Mouse (Mus musculus): Measurements from ENCODE around the gene Aimp1. TPM values are rescaled to one million over a fixed set of nuclear protein-coding genes. Genes with fewer than 3 reads are reported as not detected.

Gene Aimp1
- total and polyA plus RNA-seq, 3 experiments = 158 to 206 TPM; not detected in 1

DNA sequence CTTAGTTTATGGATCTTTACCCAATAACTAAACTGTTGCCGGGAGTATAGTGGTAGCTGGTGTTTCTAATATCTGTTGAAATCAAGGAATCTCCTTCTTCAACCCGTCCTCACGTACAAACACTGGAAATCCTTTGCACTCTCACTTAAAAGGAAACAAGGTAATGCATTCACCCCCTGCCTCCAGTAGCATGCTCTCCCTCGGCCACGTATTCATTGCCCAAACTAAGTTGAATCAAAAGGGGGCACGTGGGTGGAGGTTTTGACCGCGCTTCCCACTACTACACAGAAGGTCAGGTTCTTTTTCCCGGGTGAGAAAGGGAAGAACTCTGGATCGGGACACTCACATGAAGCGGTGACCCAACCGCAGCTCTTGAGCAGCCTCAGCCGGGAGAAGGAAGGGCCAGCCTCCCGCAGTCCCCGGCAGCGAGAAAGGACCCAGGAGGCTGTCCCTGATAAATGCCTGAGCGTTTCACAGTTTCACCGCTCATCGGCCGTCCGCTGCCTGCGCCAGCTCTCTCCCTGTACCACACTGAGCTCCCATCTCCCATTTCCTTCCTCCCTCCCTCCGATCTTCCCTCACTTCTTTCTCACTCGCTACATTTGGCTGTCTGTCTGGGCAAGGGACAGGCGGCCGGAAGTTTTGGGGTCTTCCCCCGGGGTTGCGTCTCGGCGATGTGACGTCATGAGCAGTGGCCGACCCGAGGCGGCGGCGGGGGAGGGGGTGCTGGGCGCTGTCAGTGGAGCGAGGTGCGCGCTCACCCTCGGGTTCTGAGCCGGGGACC lies 531 bp downstream of the Aimp1 start, which contains the start of gene Tbck (continued):
- TF ChIP-seq UBTF (IDR thresholded peaks at IDR 0.05; ENCODE audit: borderline replicate concordance, insufficient read depth, low read depth, low read length) (peak; percentile 84; the same call in 1 of the 2 replicates), TBP (IDR thresholded peaks at IDR 0.05; ENCODE audit: low read depth, low read length) (peak; percentile 37), ELF1 (IDR thresholded peaks at IDR 0.05; ENCODE audit: low read depth, low read length) (peak; percentile 69), MAFK (IDR thresholded peaks at IDR 0.05; ENCODE audit: borderline replicate concordance, low read depth, low read length) (no peak)

GRCm38 (mm10) chr3:132677494-132677893 lies 6.7 kb downstream of the Aimp1 start:
- Histone ChIP-seq H3K4me3 (ENCODE audit: control insufficient read depth in 1 of 2, insufficient read depth in 1 of 2, low read depth in 2 of 2, low read length in 2 of 2) (no peak overlapping the region), H3K9me3 (replicated peaks; ENCODE audit: insufficient read depth, low read length) (no peaks in the 10 kb centered on the region), H3K9ac (ENCODE audit: control insufficient read depth, low read depth, low read length, poor library complexity, severe bottlenecking) (no peak overlapping the region), H3K4me1 (ENCODE audit: control insufficient read depth in 1 of 2, insufficient read depth in 2 of 2, low read length in 2 of 2) (peaks cover 0 to under 1% of the 10 kb centered on the region in 2 experiments; a peak in 1 of 4 replicates), H3K27ac (ENCODE audit: control insufficient read depth, low read depth, low read length) (no peak overlapping the region), H3K36me3 (ENCODE audit: control insufficient read depth in 1 of 2, insufficient read depth in 2 of 2, low read length in 2 of 2) (peaks cover 2 to 11% of the 10 kb centered on the region in 2 experiments), H3K27me3 (ENCODE audit: control insufficient read depth in 1 of 2, insufficient read depth in 2 of 2, low read length in 2 of 2) (no peaks in the 10 kb centered on the region), H3K79me2 (ENCODE audit: control insufficient read depth, insufficient read depth, low read length, poor library complexity) (peaks cover 11% of the 10 kb centered on the region)
- no peak for DNase-seq (ENCODE audit: low read depth, low spot score)
- TF ChIP-seq RAD21 (IDR thresholded peaks at IDR 0.05; ENCODE audit: low read depth, low read length) = no peak
- no peak for TF ChIP-seq TCF12 (IDR thresholded peaks at IDR 0.05; ENCODE audit: low read depth, low read length)
- no peak for TF ChIP-seq MAX (IDR thresholded peaks at IDR 0.05; ENCODE audit: low read length)
- no peak for TF ChIP-seq ZNF384 (IDR thresholded peaks at IDR 0.05; ENCODE audit: low read depth, low read length)
- TF ChIP-seq CTCF (IDR thresholded peaks at IDR 0.05 in 2 of 3, conservative IDR thresholded peaks at IDR 0.05 in 1 of 3; ENCODE audit: control insufficient read depth in 1 of 3, insufficient read depth in 1 of 3, low read depth in 2 of 3, low read length in 3 of 3, poor library complexity in 1 of 3, severe bottlenecking in 1 of 3) = no peak
- TF ChIP-seq TAL1 (IDR thresholded peaks at IDR 0.05; ENCODE audit: low read length) = no peak
- no peak for TF ChIP-seq ZKSCAN1 (IDR thresholded peaks at IDR 0.05; ENCODE audit: low read depth, low read length)
- no peak for TF ChIP-seq ZC3H11A (IDR thresholded peaks at IDR 0.05; ENCODE audit: low read depth, low read length)
- no peak for TF ChIP-seq MEF2A (IDR thresholded peaks at IDR 0.05; ENCODE audit: extremely low read depth, insufficient replicate concordance, low read depth, low read length, poor library complexity, severe bottlenecking)
- TF ChIP-seq CHD2 (IDR thresholded peaks at IDR 0.05; ENCODE audit: low read length) = no peak
- TF ChIP-seq SMC3 (IDR thresholded peaks at IDR 0.05; ENCODE audit: low read depth, low read length) = no peak
- no peak for TF ChIP-seq POLR2AphosphoS2 (IDR thresholded peaks at IDR 0.05; ENCODE audit: low read length)
- no peak for TF ChIP-seq USF2 (IDR thresholded peaks at IDR 0.05; ENCODE audit: borderline replicate concordance in 1 of 2, insufficient read depth in 1 of 2, low read depth in 1 of 2, low read length in 2 of 2)
- TF ChIP-seq MAFK (IDR thresholded peaks at IDR 0.05; ENCODE audit: borderline replicate concordance, low read depth, low read length) = no peak

Measured in MEL (cell line).